Mouse (Mus musculus): Measurements from ENCODE around the gene Igfbp4.

The Igfbp4 gene

DNA sequence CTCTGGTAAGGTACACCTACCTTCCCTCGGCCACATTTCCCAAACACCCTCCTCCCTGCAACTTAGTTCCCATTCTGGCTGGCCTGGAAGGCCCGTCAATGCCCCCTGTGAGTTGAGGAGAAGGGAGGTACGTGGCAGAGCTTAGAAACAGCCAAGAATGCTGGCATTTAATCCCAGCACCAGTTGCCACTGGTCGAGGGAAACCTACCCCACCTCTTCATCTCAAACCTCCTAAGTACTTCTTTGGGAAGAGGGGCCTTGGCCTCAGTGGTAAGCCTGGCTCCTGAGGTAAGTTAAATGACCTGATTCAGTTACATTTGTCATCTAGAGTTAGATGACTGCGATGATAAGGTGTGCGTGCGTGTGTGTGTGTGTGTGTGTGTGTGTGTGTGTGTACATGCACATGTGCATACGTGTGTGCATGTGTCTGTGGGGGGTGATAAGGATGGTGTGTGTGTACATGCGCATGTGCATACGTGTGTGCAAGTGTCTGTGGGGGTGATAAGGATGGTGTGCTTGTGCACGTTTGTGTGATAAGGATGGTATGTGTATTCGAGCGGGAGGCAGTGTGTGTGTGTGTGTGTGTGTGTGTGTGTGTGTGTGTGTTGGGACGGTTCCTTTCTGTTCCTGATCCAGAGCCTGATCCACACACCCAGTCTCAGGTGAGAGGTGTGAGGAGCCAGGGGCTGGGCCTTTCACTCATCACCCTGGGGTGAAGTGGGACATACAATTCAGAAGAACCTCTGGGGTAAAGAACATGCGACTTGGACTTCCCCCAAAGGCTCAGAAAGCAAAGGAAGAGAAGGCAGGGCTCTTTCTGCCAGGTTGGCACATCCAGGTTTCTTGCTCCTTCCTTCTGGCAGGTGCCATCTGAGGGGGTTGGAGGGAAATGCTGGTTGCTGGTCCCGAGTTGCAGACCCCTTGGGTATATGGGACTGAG, 1.1 kb downstream of the Igfbp4 start:
- DNase-seq (ENCODE audit: low spot score in 2 of 2): no peak

DNA sequence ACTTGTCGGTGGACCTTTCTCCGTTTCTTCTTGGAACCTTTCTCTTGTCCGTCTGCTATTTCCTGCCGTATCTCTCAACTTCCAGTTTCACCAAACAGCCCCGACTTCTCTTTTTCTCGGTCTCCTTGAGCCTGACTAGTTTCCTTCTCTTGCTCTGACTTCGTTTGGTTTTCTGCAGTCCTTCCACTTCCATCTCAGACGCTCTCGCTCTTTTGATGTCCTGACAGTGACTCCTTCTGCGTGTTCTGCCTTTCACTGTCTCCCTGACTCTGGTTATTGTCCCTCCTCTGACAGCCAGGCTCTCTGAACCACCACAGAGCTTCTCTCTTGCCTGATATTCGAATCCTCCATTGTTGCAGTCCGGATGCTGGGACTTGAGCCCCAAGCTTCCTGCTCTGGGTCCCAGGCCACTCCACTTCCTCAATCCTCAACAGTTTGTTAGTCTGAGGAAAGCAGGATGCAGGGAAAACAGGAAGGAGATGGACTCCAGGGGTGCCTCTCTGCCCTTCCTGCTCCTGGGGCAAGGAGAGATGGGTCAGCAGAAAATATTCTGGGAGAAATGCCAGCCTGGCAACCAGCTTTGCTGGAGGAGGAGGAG, 1.9 kb downstream of the Igfbp4 start:
- DNase-seq (ENCODE audit: low spot score in 2 of 2): no peak

DNA sequence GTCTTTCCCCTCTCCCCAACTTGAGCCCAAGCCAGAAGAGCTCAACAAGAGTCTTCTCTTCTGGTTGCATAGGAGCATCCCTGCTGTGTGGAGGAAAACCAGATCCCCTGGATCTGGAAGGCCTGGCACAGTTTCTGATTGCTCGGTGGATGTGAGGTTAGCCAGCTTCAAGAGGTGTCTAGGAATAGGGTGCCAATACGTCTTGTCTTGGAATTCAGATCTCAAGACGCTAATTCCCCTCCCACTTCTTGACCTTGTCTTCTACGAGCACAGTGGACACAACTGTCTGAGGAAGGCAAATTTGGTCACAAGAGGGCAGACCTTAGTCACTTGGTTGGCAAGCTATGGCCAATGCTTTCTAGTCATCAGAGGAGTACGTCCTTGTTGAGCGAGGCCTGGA, 2.6 kb downstream of the Igfbp4 start:
- no peak for DNase-seq (ENCODE audit: low spot score in 2 of 2)

DNA sequence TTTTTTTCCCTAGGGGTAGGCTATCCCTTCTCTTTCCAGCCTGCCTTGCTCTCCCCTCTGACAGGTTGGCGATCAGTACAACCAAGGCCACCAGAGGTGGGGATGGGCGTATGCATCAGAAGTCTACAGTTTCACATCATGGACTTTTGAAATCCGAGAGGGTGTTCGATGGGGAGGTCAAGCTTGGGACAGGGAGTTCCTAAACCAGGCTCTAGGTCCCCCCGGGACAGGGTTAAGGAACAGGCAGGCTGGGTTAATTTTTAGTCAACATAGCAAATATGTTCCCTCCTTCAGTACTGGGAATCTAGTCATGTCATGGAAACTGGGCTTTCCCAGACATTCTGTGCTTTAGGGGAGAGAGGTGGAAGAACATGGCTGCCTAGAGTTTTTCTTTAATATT, 3.3 kb downstream of the Igfbp4 start:
- DNase-seq (ENCODE audit: low spot score in 2 of 2): no peak

DNA sequence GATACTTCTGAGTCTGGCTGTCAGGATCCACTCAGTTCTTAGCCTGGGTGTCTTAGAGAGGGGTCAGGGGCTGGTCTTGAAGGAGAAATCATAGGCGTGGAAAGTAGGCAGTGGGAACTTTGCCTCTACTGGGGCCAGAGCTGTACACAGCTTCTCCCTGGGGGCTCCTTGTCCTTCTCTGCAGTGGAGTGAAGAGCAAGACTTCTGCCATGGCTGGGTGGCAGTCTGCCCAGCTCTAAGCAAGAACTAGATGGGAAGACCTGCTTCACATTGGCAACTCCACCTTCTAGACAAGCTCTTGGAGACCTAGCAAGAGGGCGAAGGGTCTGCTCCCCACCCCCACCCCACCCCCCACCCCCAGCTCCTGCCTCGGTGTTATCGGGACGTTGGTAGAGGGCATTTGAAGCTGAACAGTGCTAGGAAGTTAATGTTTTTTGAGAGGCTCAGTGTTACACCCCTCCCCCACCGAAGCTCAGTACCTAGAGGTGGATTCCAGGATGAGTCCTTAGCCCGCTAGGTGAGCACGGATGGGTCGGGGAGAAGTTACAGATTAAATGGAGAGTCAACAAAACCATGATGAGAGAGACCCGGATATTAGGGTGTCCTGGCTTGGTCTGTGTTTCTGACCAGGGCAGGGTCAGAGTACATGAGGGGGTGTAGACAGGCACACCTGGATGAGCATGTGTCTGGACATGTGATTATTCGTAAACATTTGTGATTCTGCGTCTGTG, 4.3 kb downstream of the Igfbp4 start:
- DNase-seq (ENCODE audit: low spot score in 2 of 2): no peak

DNA sequence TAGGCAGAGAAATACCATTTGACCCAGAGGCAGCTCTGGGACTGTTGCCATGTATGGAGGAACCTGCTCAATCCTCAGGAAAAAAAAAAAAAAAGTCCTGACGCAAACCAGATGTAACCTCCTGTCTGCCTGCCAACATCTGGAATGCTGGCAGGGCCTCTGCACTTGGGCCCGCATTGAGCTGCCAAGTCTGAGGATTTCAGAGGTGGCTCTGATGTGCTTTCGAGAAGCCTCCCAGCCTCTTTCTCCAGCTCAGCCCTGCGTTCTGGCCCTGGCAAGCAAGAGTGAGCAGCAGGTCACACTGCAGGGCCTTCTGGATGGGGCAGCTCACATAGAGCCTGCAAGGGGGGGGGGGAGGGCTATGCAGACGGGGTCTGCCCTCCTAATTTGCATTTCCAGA, 6.1 kb downstream of the Igfbp4 start:
- no peak for DNase-seq (ENCODE audit: low spot score in 2 of 2)

DNA sequence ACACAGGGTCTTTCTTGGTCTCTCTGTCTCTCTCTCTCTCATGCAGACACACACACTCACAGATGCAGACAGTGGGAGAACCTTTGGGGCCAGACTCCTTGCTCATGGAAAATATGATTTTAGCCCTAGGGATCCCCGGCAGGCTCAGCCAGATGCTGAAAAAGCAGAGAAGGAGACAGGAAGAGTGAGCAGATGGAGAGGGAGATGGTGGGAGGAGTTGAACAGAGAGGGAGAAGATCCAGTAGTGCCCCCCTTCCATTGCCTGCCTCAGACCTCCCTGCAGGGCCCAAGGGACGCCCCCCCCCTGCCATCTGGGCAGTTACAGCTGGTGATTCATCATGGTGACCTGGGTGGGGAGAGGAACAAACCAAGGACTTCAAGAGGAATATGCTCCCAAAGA, 6.6 kb downstream of the Igfbp4 start:
- DNase-seq (ENCODE audit: low spot score in 2 of 2): no peak

DNA sequence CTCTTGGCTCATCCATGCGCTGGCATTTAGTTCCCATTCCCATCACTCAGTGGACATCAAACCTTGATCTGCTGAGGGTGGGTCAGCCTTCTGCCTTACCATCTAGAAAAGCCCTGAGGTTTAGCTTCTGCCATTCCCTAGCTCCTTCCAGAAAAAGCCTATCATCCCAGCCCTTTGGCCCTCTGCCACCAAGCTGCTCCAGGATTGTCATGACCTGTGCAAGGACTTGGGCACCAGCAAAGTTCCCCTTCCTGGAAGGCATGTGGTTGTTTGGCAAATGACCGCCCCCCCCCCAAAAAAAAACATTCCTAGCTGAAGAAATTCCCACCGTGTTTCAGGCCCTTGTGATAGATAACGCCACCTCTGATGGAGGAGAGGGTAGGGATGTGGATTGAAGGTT, 14.1 kb downstream of the Igfbp4 start:
- DNase-seq (ENCODE audit: low spot score in 2 of 2): no peak

DNA sequence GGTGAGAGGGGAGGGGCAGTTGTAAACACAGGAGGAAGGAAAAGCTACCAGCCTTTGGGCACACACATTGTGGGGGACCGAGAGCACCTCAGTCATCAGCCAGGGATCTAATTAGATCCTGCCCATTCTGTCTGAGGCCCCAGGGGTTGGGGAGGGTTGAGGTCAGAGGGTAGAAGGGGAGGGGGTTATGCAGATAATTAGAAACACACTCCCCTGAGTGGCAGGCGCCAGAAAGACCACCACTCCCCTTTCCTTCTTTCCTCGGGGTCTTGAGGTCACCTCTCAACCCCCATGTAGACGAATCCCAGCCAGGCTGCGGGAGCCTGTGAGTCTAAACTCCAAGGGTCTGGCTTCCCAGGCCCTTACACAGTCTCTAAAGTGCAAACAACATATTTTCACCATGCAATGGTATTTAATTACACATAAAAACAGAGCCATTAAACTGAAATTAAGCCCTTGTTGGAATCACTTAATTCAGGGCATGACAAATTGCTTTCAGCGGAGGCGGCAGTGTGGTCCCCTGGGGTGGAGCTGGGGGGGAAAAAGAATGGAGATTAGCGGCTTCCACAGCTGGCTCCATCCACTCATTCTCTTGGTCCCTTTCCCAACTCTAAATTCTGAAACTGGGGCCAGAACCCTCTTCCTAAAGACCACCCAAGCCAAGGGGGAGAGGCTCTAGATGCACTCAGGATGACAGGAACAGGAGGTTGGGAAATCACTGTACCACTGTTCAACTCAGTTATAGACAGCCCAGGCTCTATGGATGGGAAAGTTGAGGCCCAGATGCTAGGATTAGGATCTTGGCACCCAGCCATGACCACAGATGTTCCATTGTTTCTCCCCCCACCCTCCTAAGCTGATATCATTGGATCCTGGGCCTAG, 14.8 kb downstream of the Igfbp4 start:
- DNase-seq (ENCODE audit: low spot score in 2 of 2): no peak

DNA sequence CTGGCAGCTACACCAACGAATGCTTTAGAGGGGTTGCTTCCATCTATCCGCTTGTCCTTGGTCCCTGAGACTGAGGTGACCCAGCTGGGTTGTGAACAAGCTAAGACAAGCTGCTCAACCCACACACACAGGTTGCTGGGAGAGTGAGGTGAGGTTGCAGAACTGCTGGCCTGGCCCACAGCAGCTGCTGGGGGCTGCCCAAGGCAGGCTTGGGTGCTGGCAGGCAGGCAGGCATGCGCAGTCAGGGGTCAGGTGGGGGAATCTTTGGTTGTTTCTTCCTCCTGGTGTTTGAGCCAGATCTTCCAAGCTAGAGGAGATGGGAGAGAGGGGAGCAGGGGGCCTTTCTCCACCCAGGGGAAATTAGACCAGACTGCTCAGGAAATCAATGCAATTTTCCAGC, 19.4 kb downstream of the Igfbp4 start:
- no peak for DNase-seq (ENCODE audit: low spot score in 2 of 2)

DNA sequence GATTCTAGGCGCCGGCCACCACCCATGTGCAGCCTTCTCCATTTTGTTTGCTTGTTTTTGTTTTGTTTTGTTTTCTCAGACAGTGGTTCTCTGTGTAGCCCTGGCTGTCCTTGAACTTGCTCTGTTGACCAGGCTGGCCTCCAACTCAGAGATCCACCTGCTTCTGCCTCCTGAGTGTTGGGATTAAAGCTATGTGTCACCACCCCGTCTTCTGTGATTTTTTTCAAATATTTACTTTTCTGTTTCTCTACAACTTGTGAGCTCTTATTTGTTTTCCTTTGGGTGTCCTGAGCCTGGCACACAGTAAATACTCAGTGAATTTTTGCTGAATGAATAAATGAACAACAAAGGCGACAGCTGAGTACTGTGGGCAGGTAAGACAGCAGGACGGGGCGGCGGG, 21.6 kb downstream of the Igfbp4 start:
- no peak for DNase-seq (ENCODE audit: low spot score in 2 of 2)

DNA sequence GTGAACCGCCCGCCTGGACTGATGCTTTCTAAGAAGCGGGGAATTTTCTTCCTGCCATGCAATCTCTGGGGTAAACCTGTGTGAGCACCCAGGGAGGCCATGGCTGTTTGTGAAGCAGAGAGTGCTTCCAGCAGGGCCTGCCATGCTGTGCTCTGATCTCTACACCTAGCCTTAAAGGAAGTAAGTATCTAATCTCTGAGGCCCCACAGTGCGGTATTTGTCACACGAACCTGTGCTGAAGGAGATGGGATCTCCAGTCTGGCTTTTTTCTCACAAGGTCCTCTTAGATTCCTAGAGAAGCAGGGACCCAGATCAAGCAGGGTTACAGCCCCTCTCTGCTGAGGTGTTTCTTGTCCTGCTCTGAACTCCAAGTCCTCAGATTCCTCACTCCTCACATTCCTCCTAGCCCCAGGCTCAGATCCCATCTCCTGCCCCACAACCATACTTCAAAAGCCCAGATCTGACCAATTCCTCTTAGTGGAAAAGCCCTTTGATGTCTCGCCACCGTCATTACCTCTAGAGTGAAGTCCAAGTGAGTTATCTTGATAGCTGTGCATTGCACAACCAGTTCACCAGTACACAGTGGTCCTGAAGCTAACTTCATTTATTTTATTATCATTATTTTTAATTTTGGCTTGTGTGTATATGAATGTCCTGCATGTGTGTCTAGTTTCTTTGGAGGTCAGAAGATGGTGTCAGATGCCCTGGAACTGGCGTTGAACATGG, 22.5 kb downstream of the Igfbp4 start:
- no peak for DNase-seq (ENCODE audit: low spot score in 2 of 2)

DNA sequence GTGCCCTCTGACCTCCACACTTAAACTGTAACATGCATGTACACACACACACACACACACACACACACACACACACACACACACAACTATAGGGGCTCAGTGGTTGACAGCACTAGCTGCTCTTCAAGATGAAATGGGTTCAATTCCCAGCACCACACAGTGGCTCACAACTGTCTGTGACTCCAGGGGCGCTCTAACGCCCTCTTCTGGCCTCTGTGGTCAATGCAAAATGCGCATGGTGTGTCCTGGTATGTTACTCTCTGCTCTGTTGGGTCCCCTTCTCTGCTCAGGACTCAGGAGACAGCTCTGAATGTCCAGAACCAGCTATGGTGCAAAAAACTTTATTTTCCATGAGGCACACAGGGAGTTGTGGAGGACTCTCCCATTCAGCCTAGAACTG, 24.3 kb downstream of the Igfbp4 start:
- DNase-seq (ENCODE audit: low spot score in 2 of 2): no peak

DNA sequence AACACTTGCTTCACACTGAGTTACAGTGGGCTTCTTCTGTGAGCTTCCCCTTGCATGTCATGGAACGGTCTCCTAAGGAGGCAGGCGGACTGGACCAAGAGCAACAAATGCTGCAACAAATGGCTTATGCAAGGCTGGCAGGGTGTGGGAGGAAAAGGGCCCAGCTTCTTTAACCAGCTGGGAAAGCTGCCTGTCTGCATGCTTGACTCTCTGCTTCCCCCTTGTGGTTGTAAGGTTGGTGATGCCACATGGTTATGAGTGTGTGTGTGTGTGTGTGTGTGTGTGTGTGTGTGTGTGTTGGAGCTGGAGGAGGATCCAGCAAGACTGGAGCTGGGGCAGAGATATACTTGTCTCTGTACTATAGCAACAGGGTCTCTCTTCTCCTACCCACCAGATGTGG, 24.9 kb downstream of the Igfbp4 start:
- peak; percentile 58 to 77 for DNase-seq (ENCODE audit: low spot score in 2 of 2)

DNA sequence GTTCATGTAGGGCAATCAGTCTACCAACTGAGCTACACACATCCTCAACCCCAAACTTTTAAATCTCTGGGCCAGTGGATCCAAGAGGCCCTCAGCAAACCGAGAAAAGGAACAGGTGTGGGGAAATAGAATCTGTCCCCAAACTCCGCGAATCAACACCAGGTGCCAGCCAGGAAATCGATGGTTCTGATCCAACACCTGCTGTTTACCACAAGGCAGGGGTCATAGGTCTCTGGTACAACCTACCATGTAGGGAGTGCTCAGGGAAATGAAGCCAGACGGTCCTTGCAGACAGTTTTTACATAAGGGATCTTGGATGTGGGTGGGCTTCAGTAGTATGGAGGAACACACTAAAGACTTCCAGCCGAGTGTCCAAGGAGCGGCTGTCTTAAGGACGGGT, 26.5 kb downstream of the Igfbp4 start:
- DNase-seq (ENCODE audit: low spot score in 2 of 2): no peak

DNA sequence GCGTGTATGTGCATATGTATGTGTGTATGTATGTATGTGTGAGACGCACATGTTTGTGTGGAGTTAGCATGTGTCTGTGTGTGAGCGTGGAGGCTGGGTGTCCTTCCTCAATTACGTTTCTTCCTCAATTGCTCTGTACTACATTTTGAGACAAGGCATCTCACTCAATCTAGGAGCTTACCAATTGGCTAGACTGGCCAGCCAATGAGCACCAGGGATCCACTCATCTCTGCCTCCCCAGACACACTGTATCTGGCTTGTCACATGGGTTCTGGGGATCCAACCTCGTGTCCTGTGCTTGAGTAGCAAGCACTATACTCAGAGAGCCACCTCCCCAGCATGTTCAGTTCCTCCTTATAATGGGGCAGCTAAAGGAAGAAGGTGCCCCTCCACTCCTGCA, 27.4 kb downstream of the Igfbp4 start:
- no peak for DNase-seq (ENCODE audit: low spot score in 2 of 2)

DNA sequence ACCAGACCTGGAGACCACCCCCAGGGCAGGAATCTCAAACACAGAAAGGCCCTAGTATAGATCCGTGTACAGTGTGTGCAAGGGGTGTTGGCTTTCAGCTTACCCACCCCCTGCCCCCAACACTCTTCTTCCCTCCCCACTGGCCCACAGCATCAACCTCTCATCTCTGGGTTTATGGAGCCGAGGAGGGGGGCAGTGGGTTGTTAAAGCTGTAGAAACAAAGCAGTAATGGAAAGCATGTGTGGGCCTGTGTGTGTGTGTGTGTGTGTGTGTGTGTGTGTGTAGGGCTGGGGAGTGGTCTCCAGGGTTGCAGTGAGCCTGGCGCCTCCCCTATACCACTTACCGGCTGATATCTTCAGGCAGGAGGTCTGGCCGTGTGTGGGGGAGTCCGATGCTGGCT, 30.8 kb downstream of the Igfbp4 start:
- no peak for DNase-seq (ENCODE audit: low spot score in 2 of 2)

DNA sequence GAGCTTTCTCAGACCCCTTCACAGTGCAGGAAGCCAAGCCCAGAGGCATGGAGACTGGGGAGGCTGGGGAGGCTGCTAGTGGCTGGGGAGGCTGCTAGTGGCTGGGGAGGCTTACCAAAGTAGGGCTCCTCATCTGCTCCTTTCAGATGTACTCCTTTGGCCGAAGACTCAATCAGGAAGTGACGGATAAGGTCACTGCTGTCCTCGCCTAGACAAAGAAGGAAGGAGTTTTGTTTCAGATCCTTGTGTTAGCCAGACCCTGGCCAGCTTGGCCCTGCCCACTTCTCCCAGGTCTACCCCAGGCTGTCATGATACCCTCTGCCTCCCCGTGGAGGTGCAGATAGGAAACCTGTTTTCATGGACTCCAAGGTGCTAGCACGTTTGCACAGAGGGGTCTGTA, 32.7 kb downstream of the Igfbp4 start:
- no peak for DNase-seq (ENCODE audit: low spot score in 2 of 2)

DNA sequence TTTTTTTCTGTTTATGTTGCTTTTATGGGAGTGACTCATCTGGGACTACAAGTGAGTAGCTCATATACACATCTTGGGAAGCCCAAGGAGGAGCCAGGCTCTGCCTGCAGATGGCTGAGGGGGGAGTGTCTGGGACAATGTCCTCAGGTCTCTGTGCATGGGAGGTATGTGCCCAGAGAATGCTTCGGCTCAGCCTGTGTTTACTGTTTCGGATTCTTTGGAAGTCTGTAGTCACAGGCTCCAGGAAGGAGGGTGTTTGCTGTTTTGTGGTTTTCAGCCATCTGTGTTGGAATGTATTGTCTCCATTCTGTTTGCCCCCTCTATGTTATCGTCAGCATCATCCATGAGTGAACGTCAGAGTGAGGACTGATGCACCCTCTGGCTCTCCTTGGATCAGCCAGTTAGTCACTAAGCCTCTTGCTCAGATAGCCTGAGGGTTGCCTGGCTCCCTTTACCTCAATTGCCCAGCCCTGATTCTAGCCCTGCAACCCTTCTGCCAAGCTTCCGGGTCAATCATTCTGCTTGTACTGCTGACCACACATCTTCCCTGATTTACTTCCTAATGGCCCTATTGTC, 35.8 kb downstream of the Igfbp4 start:
- no peak for DNase-seq (ENCODE audit: low spot score in 2 of 2)

DNA sequence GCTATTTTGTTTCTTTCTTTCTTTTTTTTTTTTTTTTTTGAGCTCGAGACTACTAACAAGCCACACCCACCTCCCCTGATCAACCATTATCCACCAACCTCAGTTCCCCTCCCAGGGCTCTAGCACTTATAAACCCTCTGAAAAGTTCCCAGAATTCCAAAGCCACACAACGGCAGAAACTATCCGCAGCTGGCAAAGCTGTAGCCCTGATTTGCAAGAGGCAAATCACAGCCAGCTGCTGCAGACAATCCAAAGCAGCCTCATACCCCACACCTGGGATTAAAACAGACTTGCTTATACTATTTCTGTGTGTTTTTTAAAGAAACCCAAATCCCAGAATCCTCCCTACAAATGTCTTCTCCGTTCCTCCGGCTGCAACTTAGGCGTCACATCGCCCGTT, 36.8 kb downstream of the Igfbp4 start:
- DNase-seq (ENCODE audit: low spot score in 2 of 2): no peak

Data from frontal cortex, postnatal 14 days (tissue).